Mouse (Mus musculus) kidney, embryonic 16.5 days (tissue): Measurements from ENCODE around the gene Ip6k3. TPM values are rescaled to one million over a fixed set of nuclear protein-coding genes. Genes with fewer than 3 reads are reported as not detected.

Experiments
- ATAC-seq: fragments of 200-750 bp; cut with Nextera tagmentation; 2 replicates; pipeline ENCODE4 v1.8.0; 2017; ENCODE audit warnings: moderate TSS enrichment; ENCODE audit not compliant: low FRiP score, low TSS enrichment
- H3K27ac ChIP-seq: fragments of 300-500 bp; sonication (generic); 2 replicates; pipeline ENCODE4 v1.5.1; 2014; ENCODE audit warnings: low read length
- H3K27me3 ChIP-seq: fragments of 300-500 bp; sonication (generic); 2 replicates; pipeline ENCODE4 v1.6.1; 2014; ENCODE audit warnings: low read length, control low read depth, mixed read lengths; ENCODE audit not compliant: insufficient read depth
- H3K36me3 ChIP-seq: fragments of 300-500 bp; sonication (generic); 2 replicates; pipeline ENCODE4 v1.6.1; 2014; ENCODE audit warnings: low read length, control low read depth, mixed read lengths; ENCODE audit not compliant: insufficient read depth
- H3K4me1 ChIP-seq: fragments of 300-500 bp; sonication (generic); 2 replicates; pipeline ENCODE4 v1.6.1; 2014; ENCODE audit warnings: low read length, control low read depth, mixed read lengths; ENCODE audit not compliant: insufficient read depth
- H3K4me2 ChIP-seq: fragments of 300-500 bp; sonication (generic); replicated peaks from 2 replicates; pipeline ENCODE4 v1.6.1; 2014; ENCODE audit warnings: low read depth, low read length
- H3K4me3 ChIP-seq: fragments of 300-500 bp; sonication (generic); 2 replicates; pipeline ENCODE4 v1.5.1; 2014; ENCODE audit warnings: mild to moderate bottlenecking, low read length
- H3K9ac ChIP-seq: fragments of 300-500 bp; sonication (generic); replicated peaks from 2 replicates; pipeline ENCODE4 v1.6.1; 2014; ENCODE audit warnings: low read length
- H3K9me3 ChIP-seq: fragments of 300-500 bp; sonication (generic); 2 replicates; pipeline ENCODE4 v1.6.1; 2016; ENCODE audit warnings: low read length, control low read depth
- WGBS: fragments of 180-500 bp; shearing (Covaris S2); extraction: QIAGEN DNeasy Blood & Tissue Kit; methylation state at CpG from one replicate; pipeline ENCODE4 v1.1.7; 2014; 5-methylcytosine and 5-hydroxymethylcytosine counted together
- polyA plus RNA-seq: library from polyadenylated mRNA; unstranded; fragments of >200 nt; fragmentation: Nextera tagmentation; extraction: Ambion mirVana; gene quantifications from 2 replicates; pipeline ENCODE4 v1.2.1, GENCODE M21; 2015

Gene Ip6k3
- polyA plus RNA-seq, 1 experiment from 2014 or later = 0.15 TPM

DNA sequence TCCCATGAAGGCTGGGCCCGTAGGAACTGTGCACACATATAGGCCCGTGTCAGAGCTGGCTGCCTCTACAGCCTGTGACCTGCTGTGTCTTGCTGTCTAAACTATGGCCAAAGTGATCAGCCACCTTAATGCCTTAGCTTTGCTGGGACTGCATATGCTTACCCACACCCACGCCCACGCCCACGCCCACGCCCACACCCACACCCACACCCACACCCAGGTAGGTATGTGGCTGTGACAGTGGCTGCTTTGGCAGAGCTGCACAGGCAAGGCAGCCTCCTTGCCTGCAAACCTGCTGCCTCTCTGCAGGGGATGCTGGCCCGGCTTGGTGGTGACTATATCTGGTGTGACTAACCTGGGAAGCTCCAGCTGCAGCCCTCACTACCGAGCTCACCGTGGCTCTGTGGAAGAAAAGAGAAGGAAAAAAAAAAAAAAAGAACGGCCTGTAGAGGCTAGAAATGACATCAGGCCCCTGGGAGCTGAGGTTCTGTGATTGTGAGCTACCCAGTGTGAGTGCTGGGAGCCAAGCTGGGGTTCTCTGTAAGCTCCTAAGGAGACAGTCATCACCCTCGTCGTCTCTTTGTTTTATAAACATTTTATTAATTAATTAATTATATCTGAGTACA, 16.2 kb upstream of the Ip6k3 start:
- H3K36me3 ChIP-seq = no peaks in the 10 kb centered on the region
- H3K4me2 ChIP-seq = no peak overlapping the region
- ATAC-seq = no peak
- no peaks in the 10 kb centered on the region for H3K27me3 ChIP-seq
- no peak overlapping the region for H3K4me3 ChIP-seq
- WGBS = 90% methylated on average over 12 of the region's 12 CpGs
- no peak overlapping the region for H3K27ac ChIP-seq
- no peaks in the 10 kb centered on the region for H3K9me3 ChIP-seq
- no peaks in the 10 kb centered on the region for H3K4me1 ChIP-seq
- no peak overlapping the region for H3K9ac ChIP-seq

GRCm38 (mm10) chr17:27182401-27182800, 14.8 kb upstream of the Ip6k3 start:
- no peaks in the 10 kb centered on the region for H3K9me3 ChIP-seq
- no peaks in the 10 kb centered on the region for H3K36me3 ChIP-seq
- no peak overlapping the region for H3K4me3 ChIP-seq
- H3K27ac ChIP-seq = no peak overlapping the region
- H3K4me2 ChIP-seq = no peak overlapping the region
- H3K9ac ChIP-seq = no peak overlapping the region
- no peak for ATAC-seq
- H3K4me1 ChIP-seq = no peaks in the 10 kb centered on the region
- 79% methylated on average over 5 of the region's 5 CpGs for WGBS
- no peaks in the 10 kb centered on the region for H3K27me3 ChIP-seq

GRCm38 (mm10) chr17:27181666-27182065, 14.1 kb upstream of the Ip6k3 start:
- Histone ChIP-seq H3K27me3 (no peaks in the 10 kb centered on the region), H3K4me1 (no peaks in the 10 kb centered on the region), H3K36me3 (no peaks in the 10 kb centered on the region), H3K9me3 (no peaks in the 10 kb centered on the region), H3K27ac (no peak overlapping the region), H3K4me3 (no peak overlapping the region), H3K4me2 (no peak overlapping the region), H3K9ac (no peak overlapping the region)
- peak; percentile 72 for ATAC-seq
- 20% methylated on average over 3 of the region's 3 CpGs for WGBS

GRCm38 (mm10) chr17:27179681-27180280, 12.2 kb upstream of the Ip6k3 start:
- Histone ChIP-seq H3K9ac (no peak overlapping the region), H3K27ac (no peak overlapping the region), H3K27me3 (no peaks in the 10 kb centered on the region), H3K9me3 (no peaks in the 10 kb centered on the region), H3K36me3 (no peaks in the 10 kb centered on the region), H3K4me3 (no peak overlapping the region), H3K4me2 (no peak overlapping the region), H3K4me1 (peaks cover 11% of the 10 kb centered on the region)
- ATAC-seq = no peak
- 60% methylated on average over 12 of the region's 12 CpGs for WGBS

GRCm38 (mm10) chr17:27178427-27179177, 11.0 kb upstream of the Ip6k3 start:
- H3K9me3 ChIP-seq = no peaks in the 10 kb centered on the region
- no peak overlapping the region for H3K4me2 ChIP-seq
- WGBS = 86% methylated on average over 17 of the region's 17 CpGs
- H3K4me3 ChIP-seq = no peak overlapping the region
- H3K4me1 ChIP-seq = peaks cover 11% of the 10 kb centered on the region
- no peaks in the 10 kb centered on the region for H3K36me3 ChIP-seq
- H3K9ac ChIP-seq = no peak overlapping the region
- no peak overlapping the region for H3K27ac ChIP-seq
- H3K27me3 ChIP-seq = no peaks in the 10 kb centered on the region
- ATAC-seq = no peak

DNA sequence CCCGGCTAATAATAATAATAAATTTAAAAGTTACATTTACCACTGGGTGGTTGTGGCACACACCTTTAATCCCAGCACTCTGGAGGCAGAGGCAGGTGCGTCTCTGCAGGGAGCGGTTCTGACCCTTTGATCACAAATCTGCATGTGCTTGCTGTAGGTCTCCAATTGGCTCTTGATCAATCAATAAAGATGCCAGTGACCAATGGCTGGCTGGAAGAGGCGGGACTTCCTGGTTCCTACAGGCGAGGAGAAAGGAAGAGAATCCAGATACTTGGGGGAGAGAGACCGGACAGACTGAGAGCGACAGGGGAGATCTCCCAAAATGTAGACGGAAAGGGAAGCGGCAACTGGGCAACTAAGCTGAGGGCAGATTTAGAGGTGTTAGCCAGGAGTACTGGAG, 10.4 kb upstream of the Ip6k3 start:
- Histone ChIP-seq H3K4me3 (no peak overlapping the region), H3K27ac (no peak overlapping the region), H3K36me3 (no peaks in the 10 kb centered on the region), H3K9me3 (no peaks in the 10 kb centered on the region), H3K4me2 (no peak overlapping the region), H3K9ac (no peak overlapping the region), H3K4me1 (peaks cover 11% of the 10 kb centered on the region), H3K27me3 (no peaks in the 10 kb centered on the region)
- WGBS = 95% methylated on average over 9 of the region's 9 CpGs
- no peak for ATAC-seq

DNA sequence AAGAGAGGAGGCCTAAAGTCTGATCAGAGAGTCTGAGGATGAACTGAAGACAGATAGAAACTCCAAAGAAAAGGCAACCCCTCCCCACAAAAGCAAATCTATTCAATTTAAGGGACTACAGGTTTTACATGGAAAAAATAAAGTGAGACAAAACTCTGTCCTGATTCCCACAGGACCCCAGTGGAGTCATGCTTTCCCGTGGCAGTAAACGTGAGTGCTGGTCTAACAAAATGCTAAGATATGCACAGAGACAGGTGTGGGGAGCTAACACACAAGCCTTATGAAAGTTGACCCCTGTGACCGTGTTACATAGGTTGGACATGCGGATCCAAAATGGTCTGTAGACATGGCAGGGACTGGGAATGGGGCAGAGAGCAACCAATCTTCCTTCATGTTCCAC, 9.2 kb upstream of the Ip6k3 start:
- WGBS = 87% methylated on average over 4 of the region's 4 CpGs
- H3K4me1 ChIP-seq = peaks cover 11% of the 10 kb centered on the region
- H3K27ac ChIP-seq = no peak overlapping the region
- H3K9ac ChIP-seq = no peak overlapping the region
- no peaks in the 10 kb centered on the region for H3K27me3 ChIP-seq
- no peak for ATAC-seq
- H3K4me2 ChIP-seq = no peak overlapping the region
- H3K4me3 ChIP-seq = no peak overlapping the region
- H3K9me3 ChIP-seq = no peaks in the 10 kb centered on the region
- H3K36me3 ChIP-seq = no peaks in the 10 kb centered on the region

GRCm38 (mm10) chr17:27176287-27176686, 8.7 kb upstream of the Ip6k3 start:
- Histone ChIP-seq H3K4me3 (no peak overlapping the region), H3K36me3 (no peaks in the 10 kb centered on the region)
- WGBS = 76% methylated on average over 3 of the region's 3 CpGs

GRCm38 (mm10) chr17:27175196-27175874, 7.7 kb upstream of the Ip6k3 start:
- Histone ChIP-seq H3K27ac (no peak overlapping the region), H3K4me3 (no peak overlapping the region), H3K9me3 (no peaks in the 10 kb centered on the region), H3K9ac (no peak overlapping the region), H3K36me3 (no peaks in the 10 kb centered on the region), H3K27me3 (no peaks in the 10 kb centered on the region), H3K4me1 (peaks cover 11% of the 10 kb centered on the region), H3K4me2 (no peak overlapping the region)
- peak; percentile 73 for ATAC-seq
- WGBS = 17% methylated on average over 13 of the region's 14 CpGs

More at GRCm38 (mm10) chr17:27176287-27176686, 8.7 kb upstream of the Ip6k3 start:
- no peak overlapping the region for H3K4me2 ChIP-seq
- H3K9me3 ChIP-seq = no peaks in the 10 kb centered on the region
- no peaks in the 10 kb centered on the region for H3K27me3 ChIP-seq
- ATAC-seq = no peak
- H3K4me1 ChIP-seq = peaks cover 11% of the 10 kb centered on the region
- no peak overlapping the region for H3K27ac ChIP-seq
- H3K9ac ChIP-seq = no peak overlapping the region
